Mouse (Mus musculus) kidney, postnatal 0 days (tissue): ENCODE data around the gene Tmem38b. TPM values are rescaled to one million over a fixed set of nuclear protein-coding genes. Genes with fewer than 3 reads are reported as not detected.

Experiments used
- ATAC-seq: fragments of 200-750 bp; cut with Nextera tagmentation; replicated peaks from 2 replicates; pipeline ENCODE4 v1.8.0; 2017; ENCODE audit warnings: low read depth, moderate number of reproducible peaks, moderate TSS enrichment, moderate library complexity; ENCODE audit not compliant: low FRiP score
- DNase-seq: peaks from one replicate; pipeline ENCODE4 v3.0.0-alpha.2; 2016; ENCODE audit warnings: low spot score
- H3K27ac ChIP-seq: fragments of 300-500 bp; sonication (generic); 2 replicates; pipeline ENCODE4 v1.5.1; 2014; ENCODE audit warnings: mild to moderate bottlenecking
- H3K27me3 ChIP-seq: fragments of 300-500 bp; sonication (generic); 2 replicates; pipeline ENCODE4 v1.6.1; 2014; ENCODE audit warnings: low read length, mixed read lengths; ENCODE audit not compliant: insufficient read depth
- H3K36me3 ChIP-seq: fragments of 300-500 bp; sonication (generic); 2 replicates; pipeline ENCODE4 v1.6.1; 2014; ENCODE audit warnings: low read length, mixed read lengths; ENCODE audit not compliant: insufficient read depth
- H3K4me1 ChIP-seq: fragments of 300-500 bp; sonication (generic); replicated peaks from 2 replicates; pipeline ENCODE4 v1.6.1; 2014; ENCODE audit warnings: antibody characterized with exemption, low read length, mixed read lengths; ENCODE audit not compliant: insufficient read depth
- H3K4me2 ChIP-seq: fragments of 300-500 bp; sonication (generic); 2 replicates; pipeline ENCODE4 v1.6.1; 2014; ENCODE audit warnings: mild to moderate bottlenecking, low read length, moderate library complexity, mixed read lengths
- H3K4me3 ChIP-seq: fragments of 300-500 bp; sonication (generic); replicated peaks from 2 replicates; pipeline ENCODE4 v1.5.1; 2014; ENCODE audit warnings: low read depth, low read length
- H3K9ac ChIP-seq: fragments of 300-500 bp; sonication (generic); 2 replicates; pipeline ENCODE4 v1.6.1; 2014; ENCODE audit warnings: low read depth, low read length
- H3K9me3 ChIP-seq: fragments of 300-500 bp; sonication (generic); replicated peaks from 2 replicates; pipeline ENCODE4 v1.6.1; 2016; ENCODE audit warnings: low read length, inconsistent platforms, mixed read lengths
- CTCF ChIP-seq: IDR thresholded peaks from 2 replicates; pipeline ENCODE4 v1.5.1; 2016; ENCODE audit warnings: antibody characterized with exemption, low read depth, mild to moderate bottlenecking, moderate library complexity
- WGBS: fragments of 180-500 bp; shearing (Covaris S2); extraction: QIAGEN DNeasy Blood & Tissue Kit; methylation state at CpG from one replicate; pipeline ENCODE4 v1.1.7; 2014; 5-methylcytosine and 5-hydroxymethylcytosine counted together
- polyA plus RNA-seq: library from polyadenylated mRNA; unstranded; fragments of >200 nt; fragmentation: Nextera tagmentation; extraction: Ambion mirVana; gene quantifications from 2 replicates; pipeline ENCODE4 v1.2.1, GENCODE M21; 2015

Tmem38b gene
- polyA plus RNA-seq, 1 experiment from 2014 or later, result 10.6 TPM

DNA sequence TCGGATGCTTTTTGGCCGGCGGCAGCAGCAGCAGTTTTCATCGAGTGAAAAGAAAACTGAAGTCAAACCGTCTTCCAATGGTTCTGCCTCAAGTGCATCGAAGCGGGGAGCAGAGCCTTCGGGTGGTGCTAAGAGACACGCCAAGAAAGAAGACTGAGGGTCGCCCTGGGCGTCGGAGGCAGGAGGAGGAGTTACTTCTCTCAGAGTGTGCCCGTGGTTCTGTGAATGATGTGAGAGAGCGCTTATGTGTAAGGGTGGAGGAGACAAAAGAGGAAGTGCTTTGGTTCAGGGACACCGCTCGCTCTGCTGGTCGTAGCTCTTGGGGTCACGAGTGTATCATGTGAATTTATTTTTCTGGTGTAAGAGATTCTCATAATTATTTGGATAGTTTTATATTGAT lies 34.1 kb downstream of the Tmem38b start:
- no peaks in the 10 kb centered on the region for H3K4me1 ChIP-seq
- no peak for TF ChIP-seq CTCF

DNA sequence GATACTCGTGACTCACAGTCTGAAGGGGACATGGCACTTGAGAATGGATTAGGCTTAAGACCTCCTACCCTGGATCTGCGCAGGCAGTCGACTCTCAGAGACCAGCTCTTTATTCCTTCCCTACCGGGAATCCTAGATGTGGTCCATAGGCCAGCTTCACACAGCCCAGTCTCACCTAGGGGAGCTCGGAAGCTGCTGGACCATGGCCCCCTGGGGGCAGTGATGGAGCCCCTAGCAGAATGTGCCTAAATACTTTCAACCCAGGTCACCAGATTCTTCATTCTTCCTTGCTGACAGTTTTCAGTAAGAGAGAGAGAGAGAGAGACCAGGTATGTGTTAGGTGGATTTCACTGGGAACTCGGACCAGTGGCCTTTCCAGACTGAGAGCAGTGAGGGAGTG lies 36.3 kb downstream of the Tmem38b start:
- no peak for DNase-seq

More for the DNA sequence above, 34.1 kb downstream of the Tmem38b start:
- H3K4me2 ChIP-seq, result no peak overlapping the region
- no peak overlapping the region for H3K27ac ChIP-seq
- H3K4me3 ChIP-seq, result no peak overlapping the region
- no peaks in the 10 kb centered on the region for H3K27me3 ChIP-seq
- no peaks in the 10 kb centered on the region for H3K9me3 ChIP-seq
- ATAC-seq, result no peak
- H3K9ac ChIP-seq, result no peak overlapping the region
- no peaks in the 10 kb centered on the region for H3K36me3 ChIP-seq
- DNase-seq, result no peak
- 53% methylated on average over 18 of the region's 18 CpGs for WGBS

DNA sequence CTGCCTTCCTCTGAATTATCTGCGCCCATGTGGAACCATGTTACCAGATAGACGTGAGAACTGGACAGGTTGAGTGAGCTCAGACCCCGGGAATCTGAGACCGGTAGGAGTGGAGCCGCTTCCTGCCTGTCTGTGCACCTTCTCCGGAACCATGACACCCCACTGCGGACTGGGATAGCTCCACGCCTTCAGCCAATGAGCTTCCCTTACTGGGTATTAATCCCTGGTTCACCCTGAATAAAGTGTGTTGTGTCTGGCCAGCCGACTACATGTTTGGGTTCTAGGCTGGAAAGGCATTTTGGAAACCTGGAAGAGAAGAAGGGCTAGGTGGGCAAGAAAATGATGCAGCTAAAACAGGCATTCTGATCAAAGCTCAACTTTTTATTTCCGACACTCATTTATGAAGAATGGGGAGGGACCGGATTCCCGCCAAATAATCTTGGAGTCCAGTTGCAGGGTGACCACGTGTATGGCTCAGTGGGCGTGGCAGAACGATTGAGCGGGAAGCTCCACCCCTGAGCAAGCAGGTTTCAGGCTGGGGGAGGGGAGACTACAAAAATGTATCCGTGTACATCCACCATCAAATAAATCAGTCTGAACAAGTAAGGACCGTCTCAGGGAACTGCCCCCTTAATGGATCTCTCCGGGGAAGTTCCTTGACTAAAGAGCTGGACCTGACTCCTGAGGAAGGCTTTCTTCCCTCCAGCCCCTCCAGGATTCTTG lies 38.4 kb downstream of the Tmem38b start:
- Histone ChIP-seq H3K4me1 (no peaks in the 10 kb centered on the region), H3K4me2 (no peak overlapping the region), H3K27me3 (no peaks in the 10 kb centered on the region), H3K9ac (no peak overlapping the region), H3K9me3 (no peaks in the 10 kb centered on the region), H3K36me3 (no peaks in the 10 kb centered on the region), H3K4me3 (no peak overlapping the region), H3K27ac (no peak overlapping the region)
- ATAC-seq, result no peak; the same call in 1 of the 2 replicates
- no peak for TF ChIP-seq CTCF
- 76% methylated on average over 19 of the region's 19 CpGs for WGBS
- no peak for DNase-seq

More for the DNA sequence above, 36.3 kb downstream of the Tmem38b start:
- Histone ChIP-seq H3K27me3 (no peaks in the 10 kb centered on the region), H3K27ac (no peak overlapping the region), H3K9me3 (no peaks in the 10 kb centered on the region), H3K4me1 (no peaks in the 10 kb centered on the region), H3K36me3 (no peaks in the 10 kb centered on the region), H3K4me2 (no peak overlapping the region), H3K4me3 (no peak overlapping the region), H3K9ac (no peak overlapping the region)
- TF ChIP-seq CTCF, result no peak
- no peak for ATAC-seq
- 76% methylated on average over 6 of the region's 6 CpGs for WGBS

DNA sequence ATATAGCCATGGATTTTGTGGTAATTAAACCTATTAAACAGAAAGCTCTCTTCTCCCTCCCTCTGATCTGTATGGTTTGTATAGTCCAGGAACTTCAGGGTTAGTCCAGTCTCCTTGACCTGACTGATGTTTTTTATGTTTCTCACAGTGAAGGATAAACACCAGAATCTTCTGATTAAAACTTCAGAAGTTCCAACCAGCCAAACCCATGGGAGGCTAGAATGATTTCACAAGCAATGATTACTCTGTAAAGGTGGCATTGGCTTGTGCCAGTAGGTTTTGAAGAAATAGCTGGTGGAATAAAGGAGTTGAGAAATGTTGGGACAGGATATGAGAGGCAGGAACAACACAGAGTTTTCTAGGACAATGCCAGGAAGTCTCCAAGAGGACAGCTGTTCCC lies 40.6 kb downstream of the Tmem38b start:
- Histone ChIP-seq H3K27me3 (no peaks in the 10 kb centered on the region), H3K4me1 (no peaks in the 10 kb centered on the region), H3K36me3 (no peaks in the 10 kb centered on the region), H3K9me3 (no peaks in the 10 kb centered on the region), H3K9ac (no peak overlapping the region), H3K27ac (no peak overlapping the region), H3K4me3 (no peak overlapping the region), H3K4me2 (no peak overlapping the region)
- DNase-seq (no peak), ATAC-seq (no peak)
- TF ChIP-seq CTCF, result no peak

DNA sequence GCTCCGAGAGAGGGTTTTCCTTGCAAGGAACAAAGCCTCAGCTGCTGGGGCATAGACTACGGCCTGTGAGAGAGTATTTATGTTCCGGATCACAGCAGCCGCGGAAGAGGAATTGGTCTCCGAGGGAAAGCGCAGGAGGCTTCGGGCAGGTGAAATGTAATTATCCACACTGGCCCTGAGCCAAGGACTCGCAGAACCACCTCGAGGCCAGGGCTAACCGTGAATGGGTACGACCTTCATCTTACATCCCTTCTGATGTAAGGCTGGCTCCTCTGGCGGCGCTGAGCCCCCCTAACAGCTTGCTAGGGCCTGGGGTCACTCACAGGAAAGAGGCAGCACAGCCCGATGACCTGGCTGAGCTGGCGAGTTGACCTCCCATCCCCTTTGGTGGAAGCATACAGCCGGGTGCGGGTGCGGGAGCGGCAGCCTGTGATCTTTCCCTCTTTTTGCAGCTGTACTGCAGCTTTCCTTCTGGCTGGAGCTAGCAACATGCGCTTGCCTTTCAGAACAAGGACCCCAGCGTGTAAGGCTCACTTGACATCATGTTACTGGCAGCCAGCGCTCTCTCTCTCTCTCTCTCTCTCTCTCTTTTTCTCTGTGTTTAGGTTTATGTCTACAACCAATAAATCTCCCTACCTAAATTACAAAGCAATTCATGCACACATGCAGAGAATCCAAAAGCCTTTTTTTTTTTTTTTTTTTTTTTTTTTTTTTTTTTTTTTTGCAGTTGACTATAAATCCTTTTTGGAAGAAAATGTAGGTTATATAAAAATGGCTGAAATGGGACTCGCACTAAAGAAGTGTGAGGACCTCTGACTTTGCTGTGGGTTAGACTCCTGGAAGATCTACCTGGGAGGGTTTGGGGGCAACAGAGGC lies 52.9 kb downstream of the Tmem38b start:
- TF ChIP-seq CTCF, result no peak
- Histone ChIP-seq H3K4me1 (no peaks in the 10 kb centered on the region), H3K27ac (no peak overlapping the region), H3K27me3 (no peaks in the 10 kb centered on the region), H3K9ac (peak overlapping the region; percentile 31; the same call in 1 of the 2 replicates), H3K9me3 (no peaks in the 10 kb centered on the region), H3K4me2 (peak overlapping the region; percentile 53), H3K4me3 (peak overlapping the region; percentile 14; the same call in 1 of the 2 replicates), H3K36me3 (no peaks in the 10 kb centered on the region)
- DNase-seq (peak; percentile 60), ATAC-seq (0 out of 2 replicates have a peak, but pooled peaks have one; percentile 21)
- 17% methylated on average over 24 of the region's 24 CpGs for WGBS

DNA sequence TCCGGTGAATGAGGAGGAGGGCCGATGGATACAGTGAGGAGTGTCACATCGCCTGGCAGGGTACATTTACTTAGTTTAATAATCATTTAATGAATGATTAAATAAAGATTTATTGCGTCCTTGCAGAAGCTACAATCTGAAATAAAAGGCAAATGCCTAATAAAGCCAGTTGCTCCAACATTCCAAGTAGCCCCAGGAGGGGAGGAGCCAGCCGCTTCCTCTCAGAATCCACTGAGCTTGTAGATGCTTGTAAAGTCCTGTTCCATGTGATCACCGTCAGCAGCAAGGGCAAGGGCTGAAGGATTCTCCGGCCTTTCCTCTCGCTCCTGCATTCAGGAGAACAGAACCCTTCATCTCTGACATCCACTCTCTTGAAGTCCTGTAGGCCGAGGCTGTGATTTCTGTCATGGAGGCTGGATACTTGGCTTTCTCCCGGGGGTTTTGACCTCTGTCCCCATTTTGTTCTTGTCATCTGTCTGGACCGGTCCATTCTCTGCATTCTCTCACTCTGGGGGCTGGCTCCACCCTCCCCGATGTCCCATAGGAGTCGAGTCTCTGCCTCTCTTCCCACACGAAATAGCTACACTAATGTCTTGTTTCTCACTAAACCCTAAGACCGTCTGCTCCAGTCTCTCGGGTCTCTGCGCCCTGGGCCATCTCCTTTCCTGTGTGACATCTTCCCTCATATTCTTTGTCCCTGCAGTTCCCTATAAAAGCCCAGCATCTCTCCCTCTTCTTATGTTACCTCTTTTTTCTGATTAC lies 57.3 kb downstream of the Tmem38b start:
- WGBS, result 51% methylated on average over 17 of the region's 17 CpGs
- H3K4me3 ChIP-seq, result no peak overlapping the region
- DNase-seq (peak; percentile 57), ATAC-seq (no peak)
- H3K9me3 ChIP-seq, result no peaks in the 10 kb centered on the region
- no peak for TF ChIP-seq CTCF
- H3K27me3 ChIP-seq, result no peaks in the 10 kb centered on the region
- no peak overlapping the region for H3K27ac ChIP-seq
- H3K4me1 ChIP-seq, result no peaks in the 10 kb centered on the region
- H3K4me2 ChIP-seq, result no peak overlapping the region
- H3K36me3 ChIP-seq, result no peaks in the 10 kb centered on the region
- no peak overlapping the region for H3K9ac ChIP-seq
